Mouse (Mus musculus): Measurements from ENCODE around the gene Ormdl3.

- TF ChIP-seq CTCF (IDR thresholded peaks at IDR 0.05) (no peak), EP300 (IDR thresholded peaks at IDR 0.05) (no peak)
Observed at GRCm38 (mm10) chr11:98542553-98542952, 44.6 kb downstream of the Ormdl3 start.
